Mouse (Mus musculus) hindbrain, embryonic 15.5 days (tissue): ENCODE data around the gene Rac3. TPM values are rescaled to one million over a fixed set of nuclear protein-coding genes. Genes with fewer than 3 reads are reported as not detected.
"Not testable (repeated sequence)": the region's sequence is repeated elsewhere in the genome, so short reads cannot be mapped to it uniquely, and the experiment has no call there.

Source experiments
- ATAC-seq: fragments of 200-750 bp; cut with Nextera tagmentation; 2 replicates; pipeline ENCODE4 v1.8.0; 2017; ENCODE audit warnings: low read depth, moderate number of reproducible peaks, moderate TSS enrichment; ENCODE audit not compliant: low FRiP score
- H3K27ac ChIP-seq: fragments of 300-500 bp; sonication (generic); replicated peaks from 2 replicates; pipeline ENCODE4 v1.5.1; 2015; ENCODE audit warnings: mild to moderate bottlenecking, inconsistent platforms
- H3K27me3 ChIP-seq: fragments of 300-500 bp; sonication (generic); 2 replicates; pipeline ENCODE4 v1.6.1; 2015; ENCODE audit warnings: control low read depth, inconsistent platforms
- H3K36me3 ChIP-seq: fragments of 300-500 bp; sonication (generic); 2 replicates; pipeline ENCODE4 v1.6.1; 2015; ENCODE audit warnings: control low read depth, inconsistent platforms
- H3K4me1 ChIP-seq: fragments of 300-500 bp; sonication (generic); replicated peaks from 2 replicates; pipeline ENCODE4 v1.6.1; 2015; ENCODE audit warnings: control low read depth, inconsistent platforms
- H3K4me2 ChIP-seq: fragments of 300-500 bp; sonication (generic); 2 replicates; pipeline ENCODE4 v1.6.1; 2015; ENCODE audit warnings: moderate library complexity, mild to moderate bottlenecking, inconsistent platforms
- H3K4me3 ChIP-seq: fragments of 300-500 bp; sonication (generic); 2 replicates; pipeline ENCODE4 v1.5.1; 2015; ENCODE audit warnings: mild to moderate bottlenecking, inconsistent platforms
- H3K9ac ChIP-seq: fragments of 300-500 bp; sonication (generic); 2 replicates; pipeline ENCODE4 v1.6.1; 2015; ENCODE audit warnings: inconsistent platforms
- H3K9me3 ChIP-seq: fragments of 300-500 bp; sonication (generic); 2 replicates; pipeline ENCODE4 v1.6.1; 2016; ENCODE audit warnings: control low read depth, inconsistent platforms
- WGBS: fragments of 180-500 bp; shearing (Covaris S2); methylation state at CpG from one replicate; pipeline ENCODE4 v1.1.7; 2015; 5-methylcytosine and 5-hydroxymethylcytosine counted together
- polyA plus RNA-seq: library from polyadenylated mRNA; unstranded; fragments of >200 nt; fragmentation: Nextera tagmentation; extraction: Ambion mirVana; gene quantifications from 2 replicates; pipeline ENCODE4 v1.2.1, GENCODE M21; 2015

The Rac3 gene
- polyA plus RNA-seq: 540 and 587 TPM in 2 replicates

DNA sequence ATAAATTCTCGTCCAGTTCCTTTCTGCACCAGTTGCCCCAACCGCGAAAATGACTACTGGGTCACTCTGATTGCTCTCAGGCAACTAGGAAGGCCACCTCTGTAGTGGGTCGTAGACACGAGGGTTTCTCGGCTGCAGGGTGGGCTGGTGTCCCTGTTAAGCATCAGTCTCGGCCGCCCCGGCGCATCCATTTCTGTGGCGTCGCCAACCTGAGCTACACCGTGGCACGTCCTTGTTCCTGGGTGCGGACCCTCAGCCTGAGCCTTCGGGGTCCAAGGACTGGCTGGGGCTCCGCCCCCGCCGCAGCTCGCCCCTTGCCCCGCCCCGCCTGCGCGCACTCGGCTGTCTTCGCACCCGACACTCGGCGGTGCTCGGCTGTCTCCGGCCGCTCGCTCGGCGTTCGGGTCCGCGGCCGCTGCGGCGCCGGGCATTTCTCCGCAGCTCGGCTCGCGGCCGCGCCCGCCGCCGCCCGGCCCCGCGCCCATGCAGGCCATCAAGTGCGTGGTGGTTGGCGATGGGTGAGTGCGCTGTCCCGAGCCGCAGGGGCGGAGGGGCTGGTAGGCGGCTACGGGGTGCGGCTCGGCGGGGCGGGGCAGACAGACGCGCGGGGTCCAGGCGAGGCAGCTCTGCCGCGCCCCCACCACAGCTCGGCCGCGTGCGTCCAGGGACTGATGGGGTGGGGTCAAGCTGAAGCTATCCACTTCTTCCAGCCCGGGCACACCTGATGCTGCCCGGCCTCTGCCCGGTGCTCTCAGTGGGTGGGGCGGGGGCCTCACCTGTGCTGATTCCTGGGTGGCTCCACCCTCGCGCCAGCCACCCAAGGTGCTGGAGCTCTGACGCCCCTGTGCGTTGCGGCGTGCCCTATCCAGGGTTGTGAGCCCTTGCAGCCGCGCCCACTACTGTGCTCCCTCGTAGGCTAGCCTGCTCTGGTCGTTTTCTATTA, at the start of gene Rac3:
TSS of gene Rac3 (plus strand) at position 347 of the 943 bp plus-strand sequence.
- Histone ChIP-seq H3K4me2 (peak within 1 kb of the TSS; percentile 75), H3K4me3 (peak within 1 kb of the TSS; percentile 57), H3K9ac (peak within 1 kb of the TSS; percentile 89), H3K9me3 (no peaks in the 10 kb centered on the region), H3K36me3 (peaks cover 14% of the 10 kb centered on the region), H3K27me3 (no peaks in the 10 kb centered on the region), H3K27ac (peak within 1 kb of the TSS; percentile 81), H3K4me1 (peaks cover 33% of the 10 kb centered on the region)
- WGBS: under 1% methylated on average over 75 of the region's 90 CpGs
- peak; percentile 86 for ATAC-seq

DNA sequence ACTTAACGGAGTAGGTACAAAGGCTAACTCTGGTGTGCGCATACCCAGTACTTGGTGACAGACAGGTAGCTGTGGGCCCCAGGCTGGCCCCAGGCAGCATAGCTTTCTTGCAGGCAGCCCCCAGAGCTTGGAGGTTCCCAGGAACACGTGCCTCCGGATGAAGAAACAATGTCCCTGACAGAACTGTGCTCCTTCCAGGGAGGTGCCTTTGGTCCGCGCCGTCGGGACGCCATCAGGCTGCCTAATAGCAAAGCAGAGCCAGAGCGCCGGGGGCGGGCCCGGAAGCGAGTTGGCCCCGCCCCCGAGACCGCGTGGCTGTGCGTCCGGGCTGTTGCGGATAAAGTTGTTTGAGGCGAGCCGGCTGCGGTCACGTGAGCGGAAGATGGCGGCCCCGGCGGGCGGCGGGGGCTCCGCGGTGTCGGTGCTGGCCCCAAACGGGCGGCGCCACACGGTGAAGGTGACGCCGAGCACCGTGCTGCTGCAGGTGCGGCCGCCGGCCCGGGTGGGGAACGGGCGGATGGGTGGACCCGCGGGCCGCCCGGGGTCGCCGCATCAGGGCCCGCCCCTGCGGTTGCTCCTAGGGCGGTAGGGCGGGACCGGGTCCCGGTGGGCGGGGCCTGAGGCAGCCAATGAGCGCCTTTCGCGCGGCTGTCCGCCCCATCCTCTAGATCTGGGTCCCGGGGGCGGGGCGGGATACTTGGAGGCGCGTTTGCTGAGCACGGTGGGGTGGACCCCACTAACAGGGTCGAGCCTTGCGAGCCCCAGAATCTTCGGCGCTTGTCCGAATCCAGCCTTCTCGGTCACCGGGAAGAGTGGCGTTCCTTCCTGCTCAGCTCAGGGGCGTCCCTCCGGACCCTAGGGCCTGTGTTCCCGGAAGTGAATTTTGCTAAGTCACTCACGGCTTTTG, 48.3 kb upstream of the Rac3 start, which contains the start of gene Aspscr1:
TSS of gene Aspscr1 (plus strand) at position 287 of the 907 bp plus-strand sequence.
- 1% methylated on average over 80 of the region's 83 CpGs for WGBS
- ATAC-seq: peak; percentile 98

DNA sequence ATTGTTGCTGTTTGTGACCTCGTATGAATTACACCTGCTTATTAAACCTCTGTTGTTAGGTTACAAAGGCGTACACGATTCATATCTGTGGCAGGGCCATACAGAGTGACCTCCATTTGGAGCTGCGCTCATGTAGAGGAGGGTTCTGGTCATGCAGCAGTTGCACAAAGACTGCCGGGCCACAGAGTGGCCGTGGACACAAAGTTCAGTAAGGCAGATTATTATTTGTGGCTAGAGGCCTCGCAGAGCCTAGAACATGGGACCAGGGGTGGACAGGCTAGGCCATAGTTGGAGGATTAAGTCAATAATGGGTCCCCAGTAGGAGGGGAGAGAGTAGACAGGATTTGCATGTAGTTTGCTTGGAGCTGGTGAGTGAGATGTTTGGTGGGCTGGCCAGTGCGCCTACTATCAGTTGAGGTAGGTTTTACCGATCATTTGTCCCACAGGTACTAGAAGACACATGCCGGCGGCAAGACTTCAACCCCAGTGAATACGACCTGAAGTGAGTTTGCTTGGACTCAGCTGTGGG, 47.6 kb upstream of the Rac3 start:
- ATAC-seq: peak; percentile 20
- 38% methylated on average over 12 of the region's 12 CpGs for whole genome bisulfite sequencing
- Histone ChIP-seq H3K4me2 (peak overlapping the region; percentile 83), H3K27me3 (no peaks in the 10 kb centered on the region), H3K36me3 (peaks cover 5% of the 10 kb centered on the region; the same call in 1 of the 2 replicates), H3K27ac (peak overlapping the region; percentile 93), H3K4me3 (peak overlapping the region; percentile 62), H3K9ac (peak overlapping the region; percentile 67), H3K9me3 (no peaks in the 10 kb centered on the region), H3K4me1 (peaks cover 18% of the 10 kb centered on the region)

More for the DNA sequence above, 48.3 kb upstream of the Rac3 start, which contains the start of gene Aspscr1:
- Histone ChIP-seq H3K36me3 (no peaks in the 10 kb centered on the region), H3K4me1 (peaks cover 18% of the 10 kb centered on the region), H3K27ac (peak within 1 kb of the TSS; percentile 93), H3K4me3 (peak within 1 kb of the TSS; percentile 62), H3K27me3 (no peaks in the 10 kb centered on the region), H3K4me2 (peak within 1 kb of the TSS; percentile 83), H3K9ac (peak within 1 kb of the TSS; percentile 67), H3K9me3 (no peaks in the 10 kb centered on the region)

DNA sequence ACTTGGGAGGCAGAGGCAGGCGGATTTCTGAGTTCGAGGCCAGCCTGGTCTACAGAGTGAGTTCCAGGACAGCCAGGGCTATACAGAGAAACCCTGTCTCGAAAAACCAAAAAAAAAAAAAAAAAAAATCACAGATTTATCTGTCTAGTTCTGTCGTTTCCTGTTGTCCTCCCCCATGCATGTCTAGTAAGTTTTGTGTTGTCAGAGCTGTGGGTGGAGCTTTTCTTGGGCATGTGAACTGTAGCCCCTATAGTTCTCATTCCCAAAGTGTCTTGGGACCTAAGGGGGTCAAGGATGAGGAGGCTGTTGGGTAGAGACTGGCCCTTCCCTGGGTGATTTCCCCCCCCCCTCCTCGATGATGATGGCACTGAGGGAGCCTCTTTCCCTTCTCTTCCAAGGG, 45.4 kb upstream of the Rac3 start:
- not testable (repeated sequence) for H3K9ac ChIP-seq, H3K4me2 ChIP-seq, H3K4me3 ChIP-seq, H3K27me3 ChIP-seq, H3K9me3 ChIP-seq, ATAC-seq, H3K27ac ChIP-seq
- H3K36me3 ChIP-seq: peaks cover 16% of the 10 kb centered on the region
- H3K4me1 ChIP-seq: peaks cover 18% of the 10 kb centered on the region
- 90% methylated on average over 4 of the region's 5 CpGs for WGBS

DNA sequence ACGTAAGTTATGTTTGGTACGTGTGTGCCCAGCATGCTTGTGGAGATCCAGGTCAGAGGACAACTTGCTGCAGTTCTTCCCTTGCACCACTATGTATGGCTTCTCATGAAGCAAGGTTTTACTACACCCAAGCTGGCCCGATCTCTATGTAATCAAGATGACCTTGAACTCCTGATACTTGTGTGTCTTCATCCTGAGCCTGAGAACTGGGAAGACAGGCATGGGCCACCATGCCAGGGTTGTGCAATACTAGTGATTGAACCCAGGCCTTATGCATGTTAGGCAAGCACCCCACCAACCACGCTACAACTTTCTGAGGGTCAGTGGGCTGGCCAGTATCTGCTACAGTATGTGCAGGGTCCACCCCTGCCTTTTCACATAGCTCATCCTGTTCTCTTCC, 44.3 kb upstream of the Rac3 start:
- no peak overlapping the region for H3K4me3 ChIP-seq
- no peaks in the 10 kb centered on the region for H3K9me3 ChIP-seq
- 97% methylated on average over 4 of the region's 4 CpGs for WGBS
- ATAC-seq: no peak
- H3K36me3 ChIP-seq: peaks cover 22% of the 10 kb centered on the region
- H3K27ac ChIP-seq: no peak overlapping the region
- H3K4me2 ChIP-seq: no peak overlapping the region
- peaks cover 18% of the 10 kb centered on the region for H3K4me1 ChIP-seq
- no peak overlapping the region for H3K9ac ChIP-seq
- no peaks in the 10 kb centered on the region for H3K27me3 ChIP-seq

DNA sequence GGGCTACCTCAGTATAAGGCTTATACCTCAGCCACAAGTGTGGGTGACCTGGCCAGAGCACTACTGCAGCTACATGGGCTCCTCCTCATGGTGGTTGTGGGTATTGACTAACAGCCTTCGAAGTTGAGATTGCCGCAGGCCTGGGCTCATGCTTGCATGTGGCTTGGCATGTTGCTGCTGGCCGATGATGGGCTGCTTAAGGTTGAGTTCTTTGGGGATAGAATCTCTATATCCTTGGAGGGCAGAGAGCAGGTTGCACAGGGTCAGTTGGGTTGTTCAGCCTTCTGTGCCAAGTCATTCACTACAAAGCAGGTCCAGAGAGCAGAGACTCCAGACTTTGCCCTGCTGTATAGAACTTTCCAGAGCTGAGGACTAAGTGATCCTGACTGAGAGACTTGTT, 41.4 kb upstream of the Rac3 start:
- no peaks in the 10 kb centered on the region for H3K27me3 ChIP-seq
- no peak overlapping the region for H3K9ac ChIP-seq
- no peak overlapping the region for H3K4me3 ChIP-seq
- 85% methylated on average over 3 of the region's 3 CpGs for WGBS
- no peak overlapping the region for H3K4me2 ChIP-seq
- ATAC-seq: no peak
- no peak overlapping the region for H3K27ac ChIP-seq
- H3K36me3 ChIP-seq: peaks cover 27% of the 10 kb centered on the region
- H3K9me3 ChIP-seq: no peaks in the 10 kb centered on the region
- H3K4me1 ChIP-seq: peaks cover 4% of the 10 kb centered on the region; the same call in 1 of the 2 replicates

DNA sequence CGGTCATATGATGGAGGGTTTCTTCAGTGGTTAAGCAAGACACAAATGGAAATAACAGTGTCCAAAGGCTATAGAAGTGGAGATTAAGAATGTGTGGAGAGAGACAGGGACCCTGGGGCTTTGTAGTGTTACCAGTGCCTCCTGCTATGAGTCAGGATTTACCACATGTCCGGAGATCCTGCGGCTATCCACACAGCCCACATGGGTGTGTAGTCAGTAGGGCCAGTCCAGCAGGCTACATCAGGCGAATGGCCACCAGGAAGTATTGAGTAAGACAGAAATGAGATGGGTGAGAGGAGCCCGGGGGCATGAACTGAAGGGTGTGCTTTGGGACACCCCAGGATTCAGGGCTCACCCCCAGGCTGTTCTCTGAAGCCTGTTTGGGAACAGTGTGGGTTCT, 38.6 kb upstream of the Rac3 start:
- ATAC-seq: no peak
- no peak overlapping the region for H3K27ac ChIP-seq
- peaks cover 27% of the 10 kb centered on the region for H3K36me3 ChIP-seq
- WGBS: 95% methylated on average over 5 of the region's 5 CpGs
- H3K4me1 ChIP-seq: no peaks in the 10 kb centered on the region
- no peaks in the 10 kb centered on the region for H3K9me3 ChIP-seq
- H3K4me3 ChIP-seq: no peak overlapping the region
- no peaks in the 10 kb centered on the region for H3K27me3 ChIP-seq
- H3K4me2 ChIP-seq: no peak overlapping the region
- H3K9ac ChIP-seq: no peak overlapping the region

DNA sequence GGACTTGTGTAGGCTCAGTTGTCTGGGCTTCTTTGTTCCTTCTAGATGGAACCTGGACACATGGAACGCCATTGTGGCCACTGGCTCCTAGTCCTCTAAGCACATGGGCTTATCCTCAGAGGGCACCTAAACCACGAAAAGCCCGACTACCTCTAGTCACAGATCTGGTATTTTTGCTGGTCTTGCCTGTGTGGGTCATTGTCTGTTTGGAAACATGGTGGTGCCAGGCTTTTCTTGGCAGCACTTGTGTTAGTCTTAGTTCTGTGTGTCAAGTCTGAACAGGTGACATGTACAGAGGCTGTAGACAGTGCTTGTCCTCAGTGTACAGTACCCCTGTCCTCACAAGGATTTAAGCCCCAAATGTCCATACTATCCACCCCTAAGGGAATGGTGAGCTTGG, 37.7 kb upstream of the Rac3 start:
- peaks cover 23% of the 10 kb centered on the region for H3K36me3 ChIP-seq
- H3K9ac ChIP-seq: no peak overlapping the region
- no peak for ATAC-seq
- no peak overlapping the region for H3K27ac ChIP-seq
- H3K9me3 ChIP-seq: no peaks in the 10 kb centered on the region
- 97% methylated on average over 3 of the region's 3 CpGs for WGBS
- no peaks in the 10 kb centered on the region for H3K4me1 ChIP-seq
- no peak overlapping the region for H3K4me3 ChIP-seq
- no peaks in the 10 kb centered on the region for H3K27me3 ChIP-seq
- no peak overlapping the region for H3K4me2 ChIP-seq

DNA sequence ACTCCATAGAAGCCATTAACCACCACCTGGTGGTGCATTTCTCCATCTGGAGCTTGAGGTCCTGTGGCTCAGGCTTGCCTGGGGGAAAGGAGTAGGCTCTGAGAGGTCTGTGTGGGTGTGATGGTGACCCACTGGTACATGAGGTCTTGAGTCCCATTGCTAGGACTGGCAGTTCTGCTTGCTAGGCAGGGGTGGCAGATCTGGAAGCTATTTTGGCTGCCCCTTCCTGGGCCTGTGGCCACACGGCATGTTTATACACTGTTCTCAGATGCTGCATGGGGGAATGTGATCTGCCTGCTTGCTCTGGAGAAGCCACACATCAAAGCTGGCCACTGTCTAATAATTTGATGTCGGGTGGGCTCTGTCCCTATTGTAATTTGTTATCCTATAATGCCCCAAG, 37.2 kb upstream of the Rac3 start:
- Histone ChIP-seq H3K9ac (no peak overlapping the region), H3K36me3 (peaks cover 21% of the 10 kb centered on the region), H3K4me2 (no peak overlapping the region), H3K27me3 (no peaks in the 10 kb centered on the region), H3K4me3 (no peak overlapping the region), H3K27ac (no peak overlapping the region), H3K9me3 (no peaks in the 10 kb centered on the region), H3K4me1 (no peaks in the 10 kb centered on the region)
- no peak for ATAC-seq
- 91% methylated on average over 2 of the region's 2 CpGs for WGBS

DNA sequence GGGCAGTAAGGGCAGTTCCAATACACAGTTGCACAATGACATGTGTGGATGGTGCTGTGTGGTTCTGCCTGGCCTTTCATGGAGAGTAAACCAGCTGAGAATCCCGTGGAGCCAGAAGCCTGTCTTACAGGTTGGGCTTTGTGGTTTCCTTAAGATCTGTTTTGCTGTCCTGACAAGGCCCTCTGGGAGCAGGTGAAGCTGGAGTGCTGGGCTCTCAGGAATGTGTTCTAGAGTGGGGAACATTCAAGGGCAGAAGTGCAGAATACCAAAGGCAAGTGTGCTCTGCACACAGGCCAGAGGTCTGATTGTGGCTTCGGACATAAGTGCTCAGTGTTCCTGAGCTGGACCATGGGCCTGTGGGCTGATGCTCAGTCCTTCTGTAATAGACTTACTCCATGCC, 36.6 kb upstream of the Rac3 start:
- H3K27me3 ChIP-seq: no peaks in the 10 kb centered on the region
- H3K4me2 ChIP-seq: no peak overlapping the region
- H3K9me3 ChIP-seq: no peaks in the 10 kb centered on the region
- H3K4me1 ChIP-seq: no peaks in the 10 kb centered on the region
- whole genome bisulfite sequencing: 93% methylated on average over 2 of the region's 2 CpGs
- H3K27ac ChIP-seq: no peak overlapping the region
- H3K4me3 ChIP-seq: no peak overlapping the region
- H3K36me3 ChIP-seq: peaks cover 21% of the 10 kb centered on the region
- H3K9ac ChIP-seq: no peak overlapping the region
- no peak for ATAC-seq

DNA sequence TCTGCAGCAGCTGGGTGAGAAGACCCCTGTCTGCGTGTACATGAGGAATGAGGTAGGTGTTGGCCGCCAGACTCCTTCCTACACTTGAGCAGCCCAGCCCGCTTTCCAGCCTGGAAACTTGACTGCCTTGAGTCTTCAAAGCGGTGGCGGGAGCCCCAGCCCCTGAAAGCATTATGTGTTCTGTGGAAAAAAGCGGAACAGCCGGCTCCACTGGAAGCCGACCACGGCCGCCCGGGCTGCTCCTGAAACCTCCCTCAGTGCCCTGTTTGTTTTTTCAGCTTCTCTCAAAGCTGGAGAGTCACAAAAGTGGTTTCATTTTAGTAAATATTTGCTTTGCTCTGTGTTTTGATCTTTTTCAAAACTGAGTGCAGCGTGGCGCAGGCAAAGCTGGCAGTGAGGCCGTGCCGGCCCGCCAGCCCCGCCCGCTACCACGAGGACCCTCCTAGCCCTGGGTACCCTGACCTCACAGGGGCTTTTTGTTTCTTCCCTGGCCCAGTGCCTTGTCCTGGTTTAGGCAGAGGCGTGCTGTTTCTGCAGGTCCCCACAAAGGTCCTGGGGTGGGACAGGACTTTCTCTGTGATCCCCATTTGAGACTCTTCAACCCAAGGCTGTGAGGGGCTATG, 34.5 kb upstream of the Rac3 start:
- WGBS: 78% methylated on average over 20 of the region's 20 CpGs
- ATAC-seq: no peak
- 0 out of 2 replicates have a peak overlapping the region, but pooled peaks have one; percentile 2 for H3K27ac ChIP-seq

More for the DNA sequence above, 34.5 kb upstream of the Rac3 start:
- H3K36me3 ChIP-seq: peaks cover 4% of the 10 kb centered on the region; the same call in 1 of the 2 replicates
- H3K4me1 ChIP-seq: no peaks in the 10 kb centered on the region
- no peak overlapping the region for H3K4me3 ChIP-seq
- no peaks in the 10 kb centered on the region for H3K27me3 ChIP-seq
- H3K4me2 ChIP-seq: no peak overlapping the region
- no peak overlapping the region for H3K9ac ChIP-seq
- no peaks in the 10 kb centered on the region for H3K9me3 ChIP-seq
